Mouse (Mus musculus) lung, adult 2 months (tissue): ENCODE measurements around the gene Trim41.

Experiments used
- CTCF ChIP-seq: fragments of 200-500 bp; IDR thresholded peaks from 2 replicates; pipeline ENCODE4 v1.5.1; 2011; ENCODE audit warnings: mild to moderate bottlenecking, low read length, control low read depth; ENCODE audit not compliant: insufficient read depth
- POLR2A ChIP-seq: fragments of 200-500 bp; IDR thresholded peaks from 2 replicates; pipeline ENCODE4 v1.6.1; 2011; ENCODE audit warnings: low read depth, mild to moderate bottlenecking, control low read depth, low read length, borderline replicate concordance; ENCODE audit errors: extremely low read depth

DNA sequence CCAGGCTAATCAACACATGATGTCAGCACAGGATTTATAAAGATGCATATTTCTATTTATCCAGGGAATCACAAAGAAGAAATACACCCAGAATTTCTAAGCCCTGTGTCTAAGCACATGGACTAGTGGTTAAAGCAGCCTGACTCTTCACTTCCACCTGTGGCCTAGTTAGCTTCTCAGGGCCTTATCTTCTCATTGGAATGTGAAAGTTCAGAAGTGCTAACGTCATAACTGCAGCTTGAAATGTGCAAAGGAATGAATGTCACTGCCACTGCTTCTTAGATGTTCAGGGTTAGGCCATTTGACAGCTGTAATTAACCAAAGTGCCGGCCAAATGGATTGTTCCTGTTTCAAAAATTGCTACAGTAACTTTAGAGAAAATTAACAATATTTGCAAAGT, 13.1 kb upstream of the Trim41 start:
- TF ChIP-seq CTCF (no peak), POLR2A (no peak)
